Mouse (Mus musculus): Measurements from ENCODE around the gene Sspo.
A peak's percentile ranks its signal among the peaks of the same experiment; 100 is the strongest.

Sspo gene

DNA sequence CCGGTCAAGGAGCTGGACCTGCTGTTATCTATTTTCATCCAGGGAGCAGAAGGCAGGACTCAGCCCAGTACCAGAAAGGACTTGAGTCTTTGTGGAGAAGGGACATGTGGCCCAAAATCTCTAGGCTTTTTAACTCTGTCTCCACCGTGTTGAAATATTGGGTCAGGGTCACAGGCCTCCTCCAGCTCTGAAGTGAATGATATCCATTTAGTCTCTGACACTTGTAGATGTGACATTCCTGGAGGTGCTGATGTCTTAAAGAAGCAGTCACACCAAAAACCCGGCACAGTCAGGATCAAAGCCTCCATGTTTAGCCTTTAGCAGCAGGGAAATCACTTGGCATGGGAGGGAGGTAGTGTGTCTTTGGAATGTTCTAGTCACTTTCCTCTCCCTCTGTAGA, 92.7 kb downstream of the Sspo start:
- no peak for DNase-seq (ENCODE audit: low spot score)

DNA sequence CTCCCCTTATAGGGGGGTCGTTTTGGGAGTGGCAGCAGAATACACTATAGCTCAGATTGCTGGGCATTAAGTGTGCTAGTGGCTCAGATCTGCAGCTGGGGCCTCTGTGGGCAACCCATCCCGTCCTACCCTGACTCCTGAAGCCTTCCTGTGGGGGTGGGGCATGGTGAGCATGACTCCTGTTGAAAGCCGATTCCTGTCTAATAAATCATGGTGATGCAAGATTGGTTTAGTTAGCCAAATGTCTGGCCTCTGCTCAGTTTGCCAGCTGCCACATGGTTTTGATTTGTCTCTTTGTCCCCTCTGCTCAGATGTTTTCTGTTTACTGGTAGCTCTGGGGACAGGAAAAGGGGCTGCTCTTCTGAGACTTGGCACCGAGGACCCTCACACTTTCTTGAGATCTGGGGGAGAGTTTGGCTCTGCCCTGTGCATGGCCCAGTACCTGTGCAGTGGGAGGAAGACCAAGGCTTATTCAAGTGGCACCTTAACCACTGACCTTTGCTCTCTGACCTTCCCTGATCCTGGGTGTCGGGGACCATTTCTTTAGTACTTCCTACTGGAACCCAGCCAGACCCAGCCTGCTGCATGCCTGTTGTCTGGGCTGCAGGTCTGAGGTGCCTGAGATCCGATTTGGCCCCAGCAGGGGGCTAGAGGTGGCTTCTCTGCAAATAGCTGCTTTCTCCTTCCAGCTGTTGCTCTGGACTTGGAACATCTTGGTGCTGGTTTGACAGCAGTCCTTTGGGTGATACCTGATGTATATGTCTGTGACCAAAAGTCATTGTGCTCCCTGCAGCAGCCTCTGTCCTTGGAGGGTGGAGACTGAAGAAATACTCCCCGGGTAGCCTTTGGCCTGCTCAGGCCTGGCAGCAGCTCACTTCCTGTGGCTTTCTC, 93.8 kb downstream of the Sspo start:
- no peak for DNase-seq (ENCODE audit: low spot score)

DNA sequence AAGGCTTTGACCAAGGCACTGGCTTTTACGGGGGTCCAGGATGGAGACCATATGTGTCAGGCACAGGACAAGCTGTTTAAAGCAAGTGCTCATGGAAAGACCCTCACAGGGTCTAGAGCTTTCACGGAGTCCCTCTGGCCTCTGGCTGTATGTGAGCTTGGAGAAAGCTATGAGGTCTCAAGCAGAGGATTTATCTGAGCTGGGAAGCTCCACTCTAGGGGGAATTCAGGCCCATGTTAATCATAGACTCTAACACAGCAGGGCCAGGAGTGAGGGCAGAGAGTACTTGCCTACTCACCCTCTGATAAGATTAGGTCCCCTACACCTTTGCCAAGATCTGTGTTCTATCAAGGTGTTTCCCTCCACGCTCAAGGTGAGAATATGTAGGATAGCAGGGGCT, 94.6 kb downstream of the Sspo start:
- DNase-seq (ENCODE audit: low spot score) = no peak

DNA sequence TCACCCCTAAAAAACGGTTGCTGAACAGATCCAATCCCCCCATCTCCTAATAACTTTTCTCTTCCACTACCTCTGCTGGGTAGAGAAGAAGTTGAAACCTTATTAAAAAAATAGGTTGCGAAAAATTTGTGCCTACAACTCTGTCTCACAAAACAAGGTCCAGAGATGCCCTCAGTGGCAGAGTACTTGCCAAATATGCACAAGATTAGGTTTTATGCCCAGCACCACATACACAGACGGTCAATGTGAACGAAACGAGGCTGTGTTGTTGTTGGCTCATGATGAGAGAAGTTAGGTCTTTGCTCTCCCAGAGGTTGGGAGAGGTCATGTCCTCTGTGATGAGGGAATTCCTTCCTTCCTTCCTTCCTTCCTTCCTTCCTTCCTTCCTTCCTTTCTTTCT, 97.2 kb downstream of the Sspo start:
- DNase-seq (ENCODE audit: low spot score) = no peak

DNA sequence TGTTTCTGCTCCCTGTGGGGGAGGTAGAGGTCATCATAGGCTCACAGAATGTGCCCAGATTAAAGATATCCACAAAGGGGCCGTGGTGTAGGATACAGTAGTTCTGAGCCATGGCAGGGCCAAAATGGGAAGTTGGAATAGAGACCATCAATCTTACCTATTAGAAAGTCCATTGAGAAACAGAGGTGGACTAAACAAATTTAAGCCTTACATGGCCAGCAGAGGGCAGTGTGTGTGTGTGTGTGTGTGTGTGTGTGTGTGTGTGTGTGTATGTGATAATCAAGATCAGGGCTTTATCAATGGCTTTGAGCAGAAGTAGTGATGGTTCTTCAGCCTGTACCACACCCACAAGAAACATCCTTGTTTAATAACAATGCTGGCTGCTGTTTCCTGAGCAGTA, 98.2 kb downstream of the Sspo start:
- DNase-seq (ENCODE audit: low spot score) = peak; percentile 39

DNA sequence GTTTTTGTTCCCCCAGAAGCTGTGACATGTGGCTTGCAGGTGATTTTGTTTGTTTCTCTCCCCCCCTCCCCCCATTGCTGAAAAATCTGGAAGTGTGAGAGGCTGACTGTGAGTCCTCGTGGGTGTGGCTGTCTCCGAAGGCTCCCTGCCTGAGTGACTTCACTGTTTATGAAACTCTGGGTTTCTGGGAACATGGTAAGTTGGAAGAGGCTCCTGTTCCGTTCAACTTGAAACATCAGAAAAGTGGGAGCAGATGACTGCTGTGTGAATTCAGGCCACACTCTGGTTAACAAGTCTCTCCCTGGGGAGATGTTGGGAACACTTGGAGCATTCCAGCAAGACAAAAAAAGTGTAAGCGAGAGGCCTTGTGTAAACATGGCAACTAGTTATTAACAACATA, 98.8 kb downstream of the Sspo start:
- DNase-seq (ENCODE audit: low spot score) = peak; percentile 53

DNA sequence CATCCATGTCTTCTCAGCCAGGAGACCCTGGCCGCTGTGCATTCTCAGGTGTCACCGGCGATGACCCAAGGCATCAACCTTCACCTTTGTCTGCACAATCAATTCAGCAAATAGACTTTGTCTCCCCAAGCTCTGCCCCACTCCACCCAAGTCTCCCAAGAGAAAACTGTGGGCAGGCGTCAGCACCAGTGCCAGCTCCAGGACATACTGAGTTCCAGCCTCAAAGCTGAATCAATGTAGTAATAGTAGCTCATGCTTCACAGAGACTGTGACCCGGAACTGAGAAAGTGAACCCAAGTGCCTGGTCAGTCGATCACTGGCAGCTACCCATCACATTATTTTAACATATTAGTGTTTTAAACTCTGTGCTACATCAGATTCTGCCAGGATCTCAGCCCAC, 100.3 kb downstream of the Sspo start:
- DNase-seq (ENCODE audit: low spot score) = no peak
